Mouse (Mus musculus) E14TG2a.4 (cell line): Measurements from ENCODE around the gene Glrx.

Source experiments
- H3K27me3 ChIP-seq: 2 replicates; pipeline ENCODE4 v1.6.1; 2014; ENCODE audit warnings: low read length, control low read depth; ENCODE audit not compliant: insufficient read depth
- H3K36me3 ChIP-seq: 2 replicates; pipeline ENCODE4 v1.6.1; 2014; ENCODE audit warnings: low read length, control low read depth; ENCODE audit not compliant: insufficient read depth
- H3K4me1 ChIP-seq: replicated peaks from 2 replicates; pipeline ENCODE4 v1.6.1; 2014; ENCODE audit warnings: low read depth, low read length, control low read depth
- H3K4me3 ChIP-seq: replicated peaks from 2 replicates; pipeline ENCODE4 v1.5.1; 2014; ENCODE audit warnings: mild to moderate bottlenecking, low read length
- H3K9me3 ChIP-seq: 2 replicates; pipeline ENCODE4 v1.6.1; 2014; ENCODE audit warnings: low read length, control low read depth
- CTCF ChIP-seq: conservative IDR thresholded peaks from 2 replicates; pipeline ENCODE4 v1.5.1; 2014; ENCODE audit warnings: low read length
- NANOG ChIP-seq: IDR thresholded peaks from 2 replicates; pipeline ENCODE4 v1.6.1; 2014; ENCODE audit warnings: borderline replicate concordance, low read length, mixed read lengths
- POU5F1 ChIP-seq: IDR thresholded peaks from 2 replicates; pipeline ENCODE4 v1.6.1; 2014; ENCODE audit warnings: low read length, borderline replicate concordance

Glrx gene

DNA sequence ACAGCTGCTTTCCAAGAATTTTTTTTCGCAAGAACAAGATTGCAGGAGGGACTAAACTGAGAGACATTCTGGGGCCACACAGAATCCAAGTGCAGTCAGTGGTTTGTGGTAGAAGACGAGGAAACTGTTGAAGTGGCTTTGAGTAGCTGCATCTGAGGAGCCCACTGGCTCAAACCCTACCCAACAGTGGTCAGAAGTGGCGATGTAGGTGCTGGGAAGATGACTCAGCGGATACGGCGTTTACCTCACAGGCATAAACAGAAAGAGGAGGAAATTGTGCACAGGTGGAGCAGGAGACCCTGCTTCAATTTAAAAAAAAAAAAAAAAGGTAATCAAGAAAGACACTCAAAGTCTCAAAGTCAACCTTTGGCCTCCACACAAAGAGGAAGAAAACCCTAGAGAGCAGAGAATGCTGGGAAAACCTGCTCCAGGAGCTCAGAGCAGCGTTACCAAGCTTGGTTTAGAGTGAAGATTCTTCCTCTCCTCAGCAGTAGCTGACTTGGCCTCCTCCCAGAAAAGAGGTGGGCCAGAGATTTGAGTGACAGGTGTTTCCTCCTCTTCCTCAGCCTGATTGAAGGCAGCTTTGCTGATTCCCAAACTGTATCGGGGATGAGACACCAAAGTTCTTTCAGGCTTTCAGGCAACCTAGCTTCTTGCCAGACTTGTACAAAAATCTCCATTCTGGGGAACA lies 4.5 kb downstream of the Glrx start:
- Histone ChIP-seq H3K9me3 (no peaks in the 10 kb centered on the region), H3K4me3 (no peak overlapping the region), H3K27me3 (no peaks in the 10 kb centered on the region), H3K4me1 (peaks cover 62% of the 10 kb centered on the region), H3K36me3 (peaks cover 14% of the 10 kb centered on the region; the same call in 1 of the 2 replicates)
- TF ChIP-seq NANOG: no peak
- TF ChIP-seq CTCF: no peak
- TF ChIP-seq POU5F1: no peak

GRCm38 (mm10) chr13:75844833-75845518 lies 5.3 kb downstream of the Glrx start:
- no peak overlapping the region for H3K4me3 ChIP-seq
- H3K27me3 ChIP-seq: no peaks in the 10 kb centered on the region
- peaks cover 14% of the 10 kb centered on the region; the same call in 1 of the 2 replicates for H3K36me3 ChIP-seq
- TF ChIP-seq NANOG: no peak
- TF ChIP-seq CTCF: no peak
- no peak for TF ChIP-seq POU5F1
- no peaks in the 10 kb centered on the region for H3K9me3 ChIP-seq
- H3K4me1 ChIP-seq: peaks cover 53% of the 10 kb centered on the region

DNA sequence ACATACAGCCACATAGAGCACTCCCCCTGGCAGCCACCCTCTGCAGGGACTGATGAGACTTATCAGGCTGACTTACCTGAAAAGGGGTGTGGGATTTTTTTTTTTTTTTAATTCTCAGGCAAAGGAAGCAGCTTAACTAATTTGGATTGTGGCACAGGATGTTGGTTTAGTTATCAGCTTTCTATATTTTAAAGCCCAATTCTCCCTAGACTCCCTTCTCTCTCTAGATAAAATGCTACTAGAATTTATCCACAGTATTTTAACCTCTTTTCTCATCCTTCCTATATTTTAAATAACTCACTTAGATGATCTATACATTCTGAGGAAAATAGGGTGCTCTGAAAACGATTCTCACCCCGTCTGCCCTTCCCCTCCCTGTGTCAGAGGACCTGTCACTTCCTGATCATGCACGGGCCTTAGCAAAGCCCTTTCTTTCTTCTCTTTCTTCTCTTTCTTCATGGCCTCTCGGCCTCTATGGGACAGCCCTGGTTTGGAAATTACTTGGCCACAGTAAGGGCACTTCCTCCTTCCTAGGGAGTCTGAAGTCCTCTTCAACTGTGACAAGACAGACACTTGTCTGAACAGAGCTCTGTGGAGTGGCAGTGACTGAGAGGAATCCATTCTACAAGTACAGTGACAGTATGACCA lies 6.0 kb downstream of the Glrx start:
- no peaks in the 10 kb centered on the region for H3K27me3 ChIP-seq
- peaks cover 14% of the 10 kb centered on the region; the same call in 1 of the 2 replicates for H3K36me3 ChIP-seq
- TF ChIP-seq NANOG (no peak), CTCF (no peak)
- no peak overlapping the region for H3K4me3 ChIP-seq
- H3K4me1 ChIP-seq: peaks cover 46% of the 10 kb centered on the region
- no peaks in the 10 kb centered on the region for H3K9me3 ChIP-seq

- Histone ChIP-seq H3K4me1 (peaks cover 33% of the 10 kb centered on the region), H3K9me3 (no peaks in the 10 kb centered on the region), H3K36me3 (peaks cover 19% of the 10 kb centered on the region; the same call in 1 of the 2 replicates), H3K27me3 (no peaks in the 10 kb centered on the region), H3K4me3 (no peak overlapping the region)
- TF ChIP-seq NANOG (no peak), POU5F1 (no peak), CTCF (no peak)
Measured at GRCm38 (mm10) chr13:75847027-75847426, 7.4 kb downstream of the Glrx start.

DNA sequence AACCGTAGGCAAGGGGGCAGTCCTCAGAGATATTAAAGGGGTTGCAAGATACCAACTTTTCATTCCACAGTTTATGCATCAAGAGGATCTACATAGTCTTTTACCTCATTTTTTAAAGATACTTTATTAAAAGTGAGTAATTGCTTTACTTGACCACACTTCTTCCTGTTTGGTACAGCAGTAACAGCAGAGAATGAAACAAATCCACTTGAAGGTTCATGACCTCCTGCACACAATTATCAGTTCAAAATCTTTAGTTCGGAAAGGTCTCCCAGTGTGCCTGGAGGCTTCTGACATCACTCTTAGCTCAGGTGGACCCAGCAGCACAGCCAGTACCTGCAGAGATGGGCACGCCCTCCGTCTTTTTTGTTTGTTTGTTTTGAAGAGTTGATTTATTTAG lies 12.4 kb downstream of the Glrx start:
- no peak for TF ChIP-seq CTCF
- no peaks in the 10 kb centered on the region for H3K4me1 ChIP-seq
- H3K4me3 ChIP-seq: no peak overlapping the region
- no peaks in the 10 kb centered on the region for H3K27me3 ChIP-seq
- peaks cover 7% of the 10 kb centered on the region; the same call in 1 of the 2 replicates for H3K9me3 ChIP-seq
- H3K36me3 ChIP-seq: peaks cover 19% of the 10 kb centered on the region; the same call in 1 of the 2 replicates

GRCm38 (mm10) chr13:75853118-75853517 lies 13.4 kb downstream of the Glrx start:
- H3K27me3 ChIP-seq: no peaks in the 10 kb centered on the region
- TF ChIP-seq NANOG (no peak), CTCF (no peak), POU5F1 (no peak)
- H3K9me3 ChIP-seq: peaks cover 7% of the 10 kb centered on the region; the same call in 1 of the 2 replicates
- H3K4me3 ChIP-seq: no peak overlapping the region
- H3K4me1 ChIP-seq: no peaks in the 10 kb centered on the region
- peaks cover 12% of the 10 kb centered on the region; the same call in 1 of the 2 replicates for H3K36me3 ChIP-seq

- peaks cover 7% of the 10 kb centered on the region; the same call in 1 of the 2 replicates for H3K9me3 ChIP-seq
- no peaks in the 10 kb centered on the region for H3K4me1 ChIP-seq
- no peaks in the 10 kb centered on the region for H3K27me3 ChIP-seq
- no peaks in the 10 kb centered on the region for H3K36me3 ChIP-seq
- TF ChIP-seq NANOG (no peak), CTCF (no peak), POU5F1 (no peak)
- no peak overlapping the region for H3K4me3 ChIP-seq
Measured at GRCm38 (mm10) chr13:75859264-75859844, 19.7 kb downstream of the Glrx start.

DNA sequence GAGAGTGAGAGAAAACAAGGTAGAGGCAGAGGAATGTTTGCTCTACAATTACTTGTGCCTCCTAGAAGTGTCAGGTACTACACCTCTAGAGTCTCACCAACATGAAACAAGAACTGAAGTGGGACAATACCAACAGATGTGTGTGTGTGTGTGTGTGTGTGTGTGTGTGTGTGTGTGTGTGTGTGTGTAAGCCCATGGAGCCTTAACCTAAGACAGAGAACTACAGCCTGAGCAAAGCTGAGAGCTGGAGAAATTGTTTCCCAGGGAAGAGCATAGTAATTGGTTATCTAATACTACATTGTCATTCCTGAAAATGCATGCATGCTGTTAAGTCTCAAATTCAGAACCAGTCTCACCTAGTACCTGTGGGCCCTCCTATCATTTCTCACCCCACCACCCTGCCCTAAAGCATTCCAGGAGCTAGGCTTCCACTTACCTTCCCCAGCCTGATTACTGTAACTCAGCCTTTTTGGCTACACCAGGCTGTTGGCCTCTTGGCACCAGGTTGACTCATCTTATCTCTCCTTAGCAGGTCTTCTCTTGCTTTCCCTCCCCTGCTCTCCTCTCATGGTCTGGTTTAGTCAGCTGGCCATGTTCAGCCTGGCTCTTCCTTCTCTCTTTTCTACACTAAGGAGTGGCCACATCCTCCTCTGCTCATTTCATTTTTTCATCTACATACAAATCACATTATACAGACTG lies 26.0 kb downstream of the Glrx start:
- Histone ChIP-seq H3K4me3 (no peak overlapping the region), H3K9me3 (no peaks in the 10 kb centered on the region), H3K27me3 (no peaks in the 10 kb centered on the region), H3K4me1 (no peaks in the 10 kb centered on the region), H3K36me3 (no peaks in the 10 kb centered on the region)
- TF ChIP-seq CTCF: no peak
- TF ChIP-seq POU5F1: no peak
- TF ChIP-seq NANOG: no peak
